Comparison of ENCODE assay signal across 20 mouse cellular contexts in the genomic region with DNA sequence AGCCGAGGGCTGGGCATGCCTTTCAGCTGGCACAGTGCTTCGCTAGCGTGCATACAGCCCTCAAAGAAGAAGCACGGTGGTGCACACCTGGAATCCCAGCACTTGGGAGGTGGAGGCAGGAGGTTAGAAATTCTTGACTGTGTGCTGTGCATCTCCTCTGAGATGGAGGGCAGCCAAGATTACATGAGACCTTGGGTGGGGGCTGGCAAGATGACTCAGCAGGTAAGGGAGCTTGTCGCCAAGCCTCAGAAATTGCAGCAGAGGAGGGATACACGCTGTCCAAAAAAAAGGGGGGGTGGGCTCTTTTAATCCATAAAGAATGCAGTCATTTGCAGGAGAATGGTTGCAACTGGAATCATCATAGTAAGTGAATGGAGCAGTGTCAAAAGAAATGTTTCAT. TPM values are rescaled to one million over a fixed set of nuclear protein-coding genes. Genes with fewer than 3 reads are reported as not detected.
DNase-seq lines count a peak whose midpoint lies in the region; ATAC-seq and TF ChIP-seq lines count a peak whose summit lies in the region.
"Had no signal": no experiment of that assay in that cellular context is flagged by ENCODE, and none has a peak within 500 bp of the region (broad histone marks: within the 10 kb centered on the region; RNA-seq: fewer than 3 reads in every experiment).

No protein-coding gene starts in this region.

- H3K4me1 ChIP-seq in liver, postnatal 0 days (ENCODE audit: insufficient read depth): peaks cover 5% of the 10 kb centered on the region
- peaks cover 18 to 21% of the 10 kb centered on the region in 2 experiments for H3K4me1 ChIP-seq in liver, embryonic 14.5 days (replicated peaks; ENCODE audit: control insufficient read depth in 2 of 2, insufficient read depth in 2 of 2, low read length in 1 of 2)
- no peaks in the 10 kb centered on the region for H3K4me1 ChIP-seq in hindbrain, embryonic 12.5 days
- H3K4me1 ChIP-seq: forebrain, embryonic 13.5 days; heart, embryonic 13.5 days had no signal

- no peak overlapping the region for H3K4me3 ChIP-seq in liver, postnatal 0 days (ENCODE audit: low read depth, low read length)
- no peak overlapping the region for H3K4me3 ChIP-seq in liver, embryonic 14.5 days (ENCODE audit: insufficient read depth in 1 of 2, low read depth in 2 of 2, low read length in 2 of 2)
- no peak overlapping the region for H3K4me3 ChIP-seq in hindbrain, embryonic 12.5 days
- H3K4me3 ChIP-seq: embryonic facial prominence, embryonic 10.5 days; forebrain, embryonic 13.5 days; heart, embryonic 13.5 days had no signal

- no peak for ATAC-seq in liver, postnatal 0 days
- peak; percentile 63; the same call in 1 of the 2 replicates for ATAC-seq in liver, embryonic 14.5 days (ENCODE audit: insufficient read depth)
- no peak for ATAC-seq in hindbrain, embryonic 12.5 days (ENCODE audit: low FRiP score)
- ATAC-seq: forebrain, embryonic 13.5 days; midbrain, embryonic 16.5 days had no signal

- no peak overlapping the region for H3K9ac ChIP-seq in liver, postnatal 0 days (replicated peaks)
- peak overlapping the region; percentile 1 for H3K9ac ChIP-seq in liver, embryonic 14.5 days (replicated peaks)
- no peak overlapping the region for H3K9ac ChIP-seq in hindbrain, embryonic 12.5 days
- H3K9ac ChIP-seq: forebrain, embryonic 13.5 days; heart, embryonic 13.5 days; hindbrain, embryonic 14.5 days had no signal

- H3K4me2 ChIP-seq in liver, postnatal 0 days (ENCODE audit: low read depth, low read length): no peak overlapping the region
- H3K4me2 ChIP-seq in liver, embryonic 14.5 days (ENCODE audit: low read depth): peak overlapping the region; percentile 13
- H3K4me2 ChIP-seq in hindbrain, embryonic 12.5 days (replicated peaks): no peak overlapping the region
- H3K4me2 ChIP-seq: forebrain, embryonic 13.5 days; heart, embryonic 13.5 days; hindbrain, embryonic 14.5 days had no signal

- no peak for TF ChIP-seq CTCF in liver, postnatal 0 days (IDR thresholded peaks at IDR 0.05; ENCODE audit: low read depth)
- no peak for TF ChIP-seq CTCF in liver, embryonic 14.5 days (IDR thresholded peaks at IDR 0.05; ENCODE audit: low read depth)

- WGBS in liver, postnatal 0 days (ENCODE audit: insufficient replicate concordance): 83% methylated on average over 6 of the region's 6 CpGs
- WGBS in liver, embryonic 14.5 days (ENCODE audit: insufficient replicate concordance): 63% methylated on average over 6 of the region's 6 CpGs
- 85% methylated on average over 6 of the region's 6 CpGs for WGBS in hindbrain, embryonic 12.5 days

- DNase-seq in liver: peak; percentile 72
- DNase-seq in liver, postnatal 0 days: no peak
- peak; percentile 23 for DNase-seq in adrenal gland, postnatal 14 days
- DNase-seq in liver, embryonic 14.5 days (ENCODE audit: low read depth in 3 of 3, low spot score in 3 of 3): no peak
- no peak for DNase-seq in kidney, adult 18-20 months
- DNase-seq in right cerebral cortex, adult 2 months (ENCODE audit: low spot score in 2 of 2): no peak
- DNase-seq: cerebellum, adult 9-10 months; gastrocnemius, postnatal 10 days; heart, adult 11 months; kidney, adult 9 months; kidney, postnatal 36 days; left cerebral cortex, postnatal 4 days; lung, postnatal 10 days; retina, postnatal 1 day had no signal

- no peak for TF ChIP-seq EP300 in liver, postnatal 0 days (IDR thresholded peaks at IDR 0.05; ENCODE audit: low read depth)
- TF ChIP-seq EP300 in liver, embryonic 14.5 days (IDR thresholded peaks at IDR 0.05; ENCODE audit: low read depth): 0 out of 2 replicates have a peak, but pooled peaks have one; percentile 14

- H3K36me3 ChIP-seq in liver, postnatal 0 days (replicated peaks; ENCODE audit: insufficient read depth, low read length): peaks cover 21% of the 10 kb centered on the region
- peaks cover 27% of the 10 kb centered on the region for H3K36me3 ChIP-seq in liver, embryonic 14.5 days (replicated peaks; ENCODE audit: control insufficient read depth, insufficient read depth, low read depth)
- peaks cover 35% of the 10 kb centered on the region for H3K36me3 ChIP-seq in hindbrain, embryonic 12.5 days

- no peak overlapping the region for H3K27ac ChIP-seq in liver, postnatal 0 days (ENCODE audit: low read depth)
- peak overlapping the region; percentile 65 for H3K27ac ChIP-seq in liver, embryonic 14.5 days
- H3K27ac ChIP-seq in hindbrain, embryonic 12.5 days: no peak overlapping the region
- H3K27ac ChIP-seq: embryonic facial prominence, embryonic 10.5 days; forebrain, embryonic 13.5 days; heart, embryonic 13.5 days; hindbrain, embryonic 14.5 days had no signal

- H3K27me3 ChIP-seq in liver, postnatal 0 days (ENCODE audit: insufficient read depth, low read length): no peaks in the 10 kb centered on the region
- H3K27me3 ChIP-seq in liver, embryonic 14.5 days (ENCODE audit: control insufficient read depth, insufficient read depth, low read length): no peaks in the 10 kb centered on the region
- no peaks in the 10 kb centered on the region for H3K27me3 ChIP-seq in hindbrain, embryonic 12.5 days
- H3K27me3 ChIP-seq: forebrain, embryonic 13.5 days; heart, embryonic 13.5 days had no signal

- no peaks in the 10 kb centered on the region for H3K9me3 ChIP-seq in liver, postnatal 0 days (ENCODE audit: low read length)
- no peaks in the 10 kb centered on the region for H3K9me3 ChIP-seq in liver, embryonic 14.5 days (ENCODE audit: control insufficient read depth, low read length)
- H3K9me3 ChIP-seq in hindbrain, embryonic 12.5 days (replicated peaks): no peaks in the 10 kb centered on the region
- H3K9me3 ChIP-seq: embryonic facial prominence, embryonic 10.5 days; forebrain, embryonic 13.5 days; heart, embryonic 13.5 days had no signal

RNA-seq across cellular contexts. Expression of a gene that starts 43.9 kb away (rescaled TPM):
- 6.3 and 7.1 TPM in 2 replicates for polyA plus RNA-seq in liver, postnatal 0 days (2015; fragmentation: Nextera tagmentation; extraction: Ambion mirVana)
- total RNA-seq in adrenal gland, postnatal 14 days (2021): 59.9 and 83.1 TPM in 2 replicates
- polyA plus RNA-seq in liver, embryonic 14.5 days (2012; rRNA removed): 20.5 and 27.5 TPM in 2 replicates
- 26.2 and 26.8 TPM in 2 replicates for polyA plus RNA-seq in liver, embryonic 14.5 days (2014; fragmentation: Nextera tagmentation; extraction: Ambion mirVana)
- 14.3 and 17.2 TPM in 2 replicates for polyA plus RNA-seq in hindbrain, embryonic 12.5 days (2016; fragmentation: Nextera tagmentation; extraction: Ambion mirVana)

Comparison
In these comparisons a context has a peak if more than half of its experiments do, and no peak if none do; other contexts are left out.
1. DNase-seq: peak in liver (single experiment) and adrenal gland, postnatal 14 days (single experiment); none in liver, postnatal 0 days (single experiment), liver, embryonic 14.5 days (0 of 3), kidney, adult 18-20 months (single experiment) and right cerebral cortex, adult 2 months (0 of 2).